Mouse (Mus musculus): ENCODE data around the gene Sema4g.

The Sema4g gene

GRCm38 (mm10) chr19:45047935-45048643 lies 59.2 kb downstream of the Sema4g start:
- peak; percentile 61 to 64 for DNase-seq (ENCODE audit: low read depth in 1 of 2, low spot score in 2 of 2)

GRCm38 (mm10) chr19:45048644-45049365 lies 59.9 kb downstream of the Sema4g start:
- DNase-seq (ENCODE audit: low read depth in 1 of 2, low spot score in 2 of 2), result no peak

- DNase-seq (ENCODE audit: low read depth in 1 of 2, low spot score in 2 of 2), result no peak
Measured at GRCm38 (mm10) chr19:45049523-45049922, 60.6 kb downstream of the Sema4g start.
